Mouse (Mus musculus): ENCODE measurements around the gene Gfer. TPM values are rescaled to one million over a fixed set of nuclear protein-coding genes. Genes with fewer than 3 reads are reported as not detected.

The Gfer gene
- polyA plus RNA-seq, 1 experiment from 2014 or later, result 27.7 TPM

- no peaks in the 10 kb centered on the region for H3K9me3 ChIP-seq (ENCODE audit: control insufficient read depth, low read length)
- peak within 1 kb of the TSS; percentile 71 for H3K4me3 ChIP-seq (ENCODE audit: low read depth, low read length)
- WGBS, result under 1% methylated on average over 29 of the region's 41 CpGs
- no peaks in the 10 kb centered on the region for H3K36me3 ChIP-seq (ENCODE audit: control insufficient read depth, insufficient read depth, low read length)
- peak within 1 kb of the TSS; percentile 99 for H3K4me2 ChIP-seq (replicated peaks; ENCODE audit: low read depth)
- no peaks in the 10 kb centered on the region; the same call in 1 of the 2 replicates for H3K4me1 ChIP-seq (replicated peaks; ENCODE audit: control insufficient read depth, insufficient read depth)
- H3K27ac ChIP-seq (replicated peaks), result peak within 1 kb of the TSS; percentile 74
- peak within 1 kb of the TSS; percentile 87 for H3K9ac ChIP-seq (ENCODE audit: low read length)
- H3K27me3 ChIP-seq (ENCODE audit: control insufficient read depth, insufficient read depth, low read length), result no peaks in the 10 kb centered on the region
- no peak for TF ChIP-seq CTCF (IDR thresholded peaks at IDR 0.05; ENCODE audit: low read depth)
- no peak for TF ChIP-seq EP300 (optimal IDR thresholded peaks at IDR 0.05)
- DNase-seq (ENCODE audit: low spot score) (peak; percentile 57), ATAC-seq (ENCODE audit: low FRiP score, low TSS enrichment) (peak; percentile 22; the same call in 1 of the 2 replicates)
Observed at GRCm38 (mm10) chr17:24650070-24650616, 45.8 kb downstream of the Gfer start, which contains the start of gene Slc9a3r2. Gene Slc9a3r2, minus strand, starts transcription at chr17:24650327.

- peak; percentile 58 for DNase-seq (ENCODE audit: low spot score)
- Histone ChIP-seq H3K36me3 (ENCODE audit: control insufficient read depth, insufficient read depth, low read length) (no peaks in the 10 kb centered on the region), H3K9me3 (ENCODE audit: control insufficient read depth, low read length) (no peaks in the 10 kb centered on the region), H3K27me3 (ENCODE audit: control insufficient read depth, insufficient read depth, low read length) (no peaks in the 10 kb centered on the region), H3K9ac (ENCODE audit: low read length) (peak overlapping the region; percentile 87), H3K4me1 (replicated peaks; ENCODE audit: control insufficient read depth, insufficient read depth) (no peaks in the 10 kb centered on the region; the same call in 1 of the 2 replicates), H3K4me2 (replicated peaks; ENCODE audit: low read depth) (peak overlapping the region; percentile 99), H3K4me3 (ENCODE audit: low read depth, low read length) (peak overlapping the region; percentile 71), H3K27ac (replicated peaks) (peak overlapping the region; percentile 74)
- peak; percentile 14 for ATAC-seq (ENCODE audit: low FRiP score, low TSS enrichment)
- under 1% methylated on average over 35 of the region's 35 CpGs for WGBS
- no peak for TF ChIP-seq EP300 (optimal IDR thresholded peaks at IDR 0.05)
- TF ChIP-seq CTCF (IDR thresholded peaks at IDR 0.05; ENCODE audit: low read depth), result no peak
Observed at GRCm38 (mm10) chr17:24649581-24650069, 46.3 kb downstream of the Gfer start.

- Histone ChIP-seq H3K27ac (replicated peaks) (no peak overlapping the region), H3K9ac (ENCODE audit: low read length) (peak overlapping the region; percentile 41; the same call in 1 of the 2 replicates), H3K27me3 (ENCODE audit: control insufficient read depth, insufficient read depth, low read length) (no peaks in the 10 kb centered on the region), H3K36me3 (ENCODE audit: control insufficient read depth, insufficient read depth, low read length) (no peaks in the 10 kb centered on the region), H3K4me3 (ENCODE audit: low read depth, low read length) (peak overlapping the region; percentile 71), H3K9me3 (ENCODE audit: control insufficient read depth, low read length) (no peaks in the 10 kb centered on the region), H3K4me1 (replicated peaks; ENCODE audit: control insufficient read depth, insufficient read depth) (no peaks in the 10 kb centered on the region; the same call in 1 of the 2 replicates), H3K4me2 (replicated peaks; ENCODE audit: low read depth) (peak overlapping the region; percentile 99)
- WGBS, result 70% methylated on average over 10 of the region's 10 CpGs
- no peak for TF ChIP-seq EP300 (optimal IDR thresholded peaks at IDR 0.05)
- peak; percentile 48; the same call in 1 of the 2 replicates for TF ChIP-seq CTCF (IDR thresholded peaks at IDR 0.05; ENCODE audit: low read depth)
- no peak for ATAC-seq (ENCODE audit: low FRiP score, low TSS enrichment)
- no peak for DNase-seq (ENCODE audit: low spot score)
Observed at GRCm38 (mm10) chr17:24648731-24649377, 47.1 kb downstream of the Gfer start.

GRCm38 (mm10) chr17:24647493-24647892 is 48.5 kb downstream of the Gfer start:
- DNase-seq (ENCODE audit: low spot score) (no peak), ATAC-seq (ENCODE audit: low FRiP score, low TSS enrichment) (no peak)
- Histone ChIP-seq H3K4me2 (replicated peaks; ENCODE audit: low read depth) (peak overlapping the region; percentile 17; the same call in 1 of the 2 replicates), H3K36me3 (ENCODE audit: control insufficient read depth, insufficient read depth, low read length) (no peaks in the 10 kb centered on the region), H3K27ac (replicated peaks) (peak overlapping the region; percentile 30), H3K9me3 (ENCODE audit: control insufficient read depth, low read length) (no peaks in the 10 kb centered on the region), H3K27me3 (ENCODE audit: control insufficient read depth, insufficient read depth, low read length) (no peaks in the 10 kb centered on the region), H3K4me1 (replicated peaks; ENCODE audit: control insufficient read depth, insufficient read depth) (no peaks in the 10 kb centered on the region; the same call in 1 of the 2 replicates), H3K4me3 (ENCODE audit: low read depth, low read length) (no peak overlapping the region), H3K9ac (ENCODE audit: low read length) (no peak overlapping the region; the same call in 1 of the 2 replicates)
- no peak for TF ChIP-seq EP300 (optimal IDR thresholded peaks at IDR 0.05)
- no peak for TF ChIP-seq CTCF (IDR thresholded peaks at IDR 0.05; ENCODE audit: low read depth)
- 67% methylated on average over 11 of the region's 11 CpGs for WGBS

GRCm38 (mm10) chr17:24646381-24646780 is 49.6 kb downstream of the Gfer start:
- Histone ChIP-seq H3K27ac (replicated peaks) (0 out of 2 replicates have a peak overlapping the region, but pooled peaks have one; percentile 84), H3K4me1 (replicated peaks; ENCODE audit: control insufficient read depth, insufficient read depth) (no peaks in the 10 kb centered on the region; the same call in 1 of the 2 replicates), H3K4me2 (replicated peaks; ENCODE audit: low read depth) (no peak overlapping the region)

More at GRCm38 (mm10) chr17:24646381-24646780, 49.6 kb downstream of the Gfer start:
- ATAC-seq (ENCODE audit: low FRiP score, low TSS enrichment), result no peak
- no peaks in the 10 kb centered on the region for H3K27me3 ChIP-seq (ENCODE audit: control insufficient read depth, insufficient read depth, low read length)
- 71% methylated on average over 4 of the region's 4 CpGs for WGBS
- TF ChIP-seq EP300 (optimal IDR thresholded peaks at IDR 0.05), result no peak
- TF ChIP-seq CTCF (IDR thresholded peaks at IDR 0.05; ENCODE audit: low read depth), result no peak
- no peak overlapping the region for H3K4me3 ChIP-seq (ENCODE audit: low read depth, low read length)
- H3K9me3 ChIP-seq (ENCODE audit: control insufficient read depth, low read length), result no peaks in the 10 kb centered on the region
- no peak overlapping the region for H3K9ac ChIP-seq (ENCODE audit: low read length)
- DNase-seq (ENCODE audit: low spot score), result no peak
- H3K36me3 ChIP-seq (ENCODE audit: control insufficient read depth, insufficient read depth, low read length), result no peaks in the 10 kb centered on the region

Data from stomach, postnatal 0 days (tissue).